9 mouse cellular contexts compared by ENCODE assay signal in genomic region chr10:43740204-43740865, GRCm38 (mm10).
DNase-seq lines count a peak whose midpoint lies in the region; ATAC-seq and TF ChIP-seq lines count a peak whose summit lies in the region.
"Had no signal": no experiment of that assay in that cellular context is flagged by ENCODE, and none has a peak within 500 bp of the region (broad histone marks: within the 10 kb centered on the region; RNA-seq: fewer than 3 reads in every experiment).

No protein-coding gene starts in this region.

- peaks cover 30% of the 10 kb centered on the region for H3K4me1 ChIP-seq in spleen, adult 2 months (ENCODE audit: control insufficient read depth, insufficient read depth, insufficient read length)
- peaks cover 5% of the 10 kb centered on the region for H3K4me1 ChIP-seq in forebrain, embryonic 11.5 days (replicated peaks; ENCODE audit: control insufficient read depth, insufficient read depth, low read length)
- H3K4me1 ChIP-seq in intestine, embryonic 16.5 days (ENCODE audit: control insufficient read depth, insufficient read depth, low read length), result peaks cover 5% of the 10 kb centered on the region

- TF ChIP-seq POLR2A in spleen, adult 2 months (IDR thresholded peaks at IDR 0.05; ENCODE audit: low read depth, low read length), result no peak; the same call in 1 of the 2 replicates

- peak overlapping the region; percentile 75 for H3K27ac ChIP-seq in spleen, adult 2 months (ENCODE audit: insufficient read depth, low read length)
- H3K27ac ChIP-seq in forebrain, embryonic 11.5 days (ENCODE audit: low read depth, low read length), result no peak overlapping the region
- peak overlapping the region; percentile 33 for H3K27ac ChIP-seq in intestine, embryonic 16.5 days (ENCODE audit: low read length)
- H3K27ac ChIP-seq: macrophage had no signal

- no peak for TF ChIP-seq CTCF in spleen, adult 2 months (IDR thresholded peaks at IDR 0.05; ENCODE audit: extremely low read depth, insufficient read depth, insufficient read length, insufficient replicate concordance)

- no peak overlapping the region for H3K4me3 ChIP-seq in spleen, adult 2 months (ENCODE audit: extremely low read depth, insufficient read depth, insufficient read length)
- no peak overlapping the region for H3K4me3 ChIP-seq in forebrain, embryonic 11.5 days (ENCODE audit: low read depth, low read length)
- H3K4me3 ChIP-seq in intestine, embryonic 16.5 days (ENCODE audit: low read length), result no peak overlapping the region

- no peaks in the 10 kb centered on the region for H3K9me3 ChIP-seq in forebrain, embryonic 11.5 days (ENCODE audit: control insufficient read depth, low read length)
- H3K9me3 ChIP-seq in intestine, embryonic 16.5 days (ENCODE audit: control insufficient read depth, low read length), result no peaks in the 10 kb centered on the region

- H3K27me3 ChIP-seq in spleen, adult 2 months (ENCODE audit: control insufficient read depth, insufficient read depth, low read length), result no peaks in the 10 kb centered on the region
- no peaks in the 10 kb centered on the region for H3K27me3 ChIP-seq in forebrain, embryonic 11.5 days (ENCODE audit: control insufficient read depth, insufficient read depth, low read length)
- H3K27me3 ChIP-seq in intestine, embryonic 16.5 days (replicated peaks; ENCODE audit: control insufficient read depth, insufficient read depth, low read length), result no peaks in the 10 kb centered on the region

- WGBS in spleen, adult 2 months, result 12% methylated on average over 13 of the region's 13 CpGs
- WGBS in forebrain, embryonic 11.5 days, result 32% methylated on average over 13 of the region's 13 CpGs
- WGBS in intestine, embryonic 16.5 days, result 31% methylated on average over 13 of the region's 13 CpGs

- H3K4me2 ChIP-seq in forebrain, embryonic 11.5 days (ENCODE audit: low read depth, low read length, severe bottlenecking), result no peak overlapping the region
- no peak overlapping the region for H3K4me2 ChIP-seq in intestine, embryonic 16.5 days (ENCODE audit: low read depth, low read length)

- no peak for ATAC-seq in forebrain, embryonic 11.5 days (replicated peaks; ENCODE audit: low FRiP score)
- peak; percentile 64; the same call in 1 of the 2 replicates for ATAC-seq in intestine, embryonic 16.5 days

- peak in 1 of 2 experiments; percentile 68 for DNase-seq in spleen, adult 2 months (ENCODE audit: low read depth in 1 of 2, low spot score in 2 of 2)
- DNase-seq in spleen, postnatal 4 days (ENCODE audit: low spot score in 2 of 2), result no peak
- peak; percentile 57 for DNase-seq in forebrain, embryonic 11.5 days (ENCODE audit: low spot score)
- peak; percentile 30 for DNase-seq in lung, postnatal 36 days
- peak; percentile 64 to 78 for DNase-seq in right cerebral cortex, postnatal 10 days (ENCODE audit: low spot score in 2 of 2)
- DNase-seq in cerebellum, adult 9-10 months, result no peak
- no peak for DNase-seq in urinary bladder, postnatal 14 days (ENCODE audit: low spot score)

- H3K36me3 ChIP-seq in spleen, adult 2 months (ENCODE audit: control insufficient read depth, insufficient read depth, low read length), result no peaks in the 10 kb centered on the region
- H3K36me3 ChIP-seq in forebrain, embryonic 11.5 days (ENCODE audit: control insufficient read depth, insufficient read depth, low read length), result no peaks in the 10 kb centered on the region
- H3K36me3 ChIP-seq in intestine, embryonic 16.5 days (ENCODE audit: control insufficient read depth, insufficient read depth, low read length), result no peaks in the 10 kb centered on the region

- no peak overlapping the region for H3K9ac ChIP-seq in forebrain, embryonic 11.5 days (ENCODE audit: low read length)
- no peak overlapping the region for H3K9ac ChIP-seq in intestine, embryonic 16.5 days (ENCODE audit: low read depth, low read length)

Comparison
In these comparisons a context has a peak if more than half of its experiments do, and no peak if none do; other contexts are left out.
1. DNase-seq: peak in forebrain, embryonic 11.5 days (single experiment), lung, postnatal 36 days (single experiment) and right cerebral cortex, postnatal 10 days (2 of 2); none in spleen, postnatal 4 days (0 of 2), cerebellum, adult 9-10 months (single experiment) and urinary bladder, postnatal 14 days (single experiment).